Mouse (Mus musculus): ENCODE measurements around the gene Plin2. TPM values are rescaled to one million over a fixed set of nuclear protein-coding genes. Genes with fewer than 3 reads are reported as not detected.

Gene Plin2
- 10 to 100 TPM; 58.2 to 75.2 TPM for total RNA-seq (2021)
- long read RNA-seq, experiment 1, transcript Plin2-201 (8 exons, 1,888 nt) = major isoform, 23 of 75 reads
- long read RNA-seq, experiment 1, partial matches to known transcripts = 4 of 75 reads
- long read RNA-seq, experiment 1, other reads (novel, unspliced or antisense) = 47 of 75 reads
- long read RNA-seq, experiment 2, transcript Plin2-201 (8 exons, 1,888 nt) = major isoform, 36 of 102 reads
- long read RNA-seq, experiment 2, partial matches to known transcripts = 6 of 102 reads
- long read RNA-seq, experiment 2, other reads (novel, unspliced or antisense) = 60 of 102 reads

DNA sequence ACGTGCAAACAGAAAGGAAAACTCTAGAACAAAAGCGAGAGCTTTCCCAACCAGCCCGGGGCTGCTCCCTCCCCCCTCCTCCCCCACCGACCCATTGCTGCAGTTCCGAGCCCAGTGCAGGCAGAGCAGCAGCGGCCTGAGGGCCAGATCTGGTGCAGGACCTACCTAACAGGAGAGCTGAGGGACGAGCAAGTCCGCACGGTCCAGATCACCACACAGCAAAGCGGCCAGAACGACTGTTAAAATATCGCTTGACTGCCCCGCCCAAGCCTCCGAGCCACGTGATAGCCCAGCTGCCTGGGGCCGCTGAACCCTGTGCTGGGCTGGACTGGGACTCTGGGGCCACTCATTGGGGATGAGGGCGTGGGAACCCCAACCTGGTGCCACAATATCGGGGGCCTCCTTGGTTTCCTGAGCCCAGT lies at the start of gene Plin2:
Gene Plin2, minus strand, starts transcription at position 281 of the 422 bp plus-strand sequence.
- peak; percentile 77 for DNase-seq

DNA sequence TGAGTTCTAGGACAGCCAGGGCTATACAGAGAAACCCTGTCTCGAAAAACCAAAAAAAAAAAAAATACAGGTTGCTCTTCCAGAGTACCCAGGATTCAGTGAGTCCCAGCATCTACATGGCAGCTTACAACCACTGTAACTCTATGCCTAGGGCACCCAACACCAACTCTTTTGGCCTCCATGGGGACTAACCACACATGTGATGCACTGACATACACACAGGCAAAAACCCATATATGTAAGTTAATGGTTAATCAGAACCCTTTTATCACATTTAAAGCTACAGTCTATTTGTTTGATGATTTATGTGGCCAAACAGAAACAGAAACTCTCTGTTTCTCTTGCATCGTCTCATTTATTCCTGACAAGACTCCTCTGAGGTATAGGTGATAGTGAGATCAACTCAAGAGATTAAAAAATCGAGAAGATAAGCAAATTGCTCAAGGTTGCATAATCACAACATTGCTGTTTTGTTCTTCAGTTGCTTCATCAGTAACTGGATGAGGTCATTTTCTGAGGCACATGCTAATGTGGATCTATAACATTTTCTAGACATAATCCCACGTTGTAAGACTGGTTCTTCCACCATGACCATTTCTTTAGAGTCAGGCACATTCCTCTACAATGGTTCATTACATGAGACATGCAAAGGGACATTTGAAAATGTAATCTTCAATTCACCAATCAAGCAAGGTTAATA lies 49.2 kb upstream of the Plin2 start:
- DNase-seq = no peak

DNA sequence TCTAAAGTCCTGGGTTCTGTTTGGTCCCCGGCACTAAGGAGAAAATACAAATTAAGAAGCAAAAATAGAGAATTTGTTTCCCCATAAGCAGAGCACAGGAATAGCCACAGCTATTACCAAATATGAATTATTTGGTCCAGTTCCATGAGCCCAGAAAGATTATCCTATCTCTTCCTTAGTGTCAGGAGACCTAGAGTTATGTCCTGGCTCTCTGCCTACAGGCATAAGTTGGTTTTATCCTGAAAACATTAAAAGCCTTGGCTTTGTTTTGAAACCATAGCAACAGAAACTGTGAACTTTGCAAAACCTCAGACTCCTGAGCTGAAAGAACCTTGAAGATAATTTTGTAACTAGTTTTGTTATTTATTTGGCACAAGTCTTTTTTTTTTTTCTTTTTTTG lies 47.3 kb upstream of the Plin2 start:
- DNase-seq = no peak

DNA sequence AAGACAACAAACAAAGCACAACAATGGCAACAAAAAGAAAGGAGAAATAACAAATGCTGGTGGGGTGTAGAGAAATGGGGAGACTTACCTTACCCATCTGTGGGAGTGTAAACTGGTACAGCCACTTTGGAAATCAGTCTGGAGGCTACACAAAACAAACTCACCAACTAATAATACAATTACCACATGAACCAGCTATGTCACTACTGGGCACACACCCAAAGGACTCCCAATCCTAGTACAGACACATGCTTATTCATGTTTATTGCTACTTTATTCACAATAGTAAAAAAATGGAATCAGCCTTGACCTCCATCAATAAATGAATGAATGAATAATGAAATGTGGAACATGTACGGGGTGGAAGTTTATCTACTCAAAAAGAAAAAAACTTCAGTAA lies 45.5 kb upstream of the Plin2 start:
- DNase-seq = no peak

DNA sequence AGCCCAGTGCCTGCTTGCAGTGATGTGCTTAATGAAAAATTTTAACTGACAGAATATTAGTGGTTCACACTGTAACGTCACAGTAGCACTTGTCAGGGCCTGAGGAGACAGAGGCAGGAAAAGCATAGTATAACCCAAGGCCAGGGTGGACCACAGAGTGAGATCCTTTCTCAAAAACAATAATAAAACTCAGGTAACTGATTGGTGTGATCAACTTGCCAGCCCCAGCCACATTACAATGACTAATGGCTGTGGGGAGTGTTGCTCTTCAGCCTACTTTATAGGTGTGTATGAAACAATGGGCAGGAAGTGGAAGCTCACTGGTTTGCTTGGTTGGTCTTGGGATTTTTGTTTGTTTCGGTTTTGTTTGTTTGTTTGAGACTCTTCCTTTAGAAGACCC lies 43.7 kb upstream of the Plin2 start:
- no peak for DNase-seq

DNA sequence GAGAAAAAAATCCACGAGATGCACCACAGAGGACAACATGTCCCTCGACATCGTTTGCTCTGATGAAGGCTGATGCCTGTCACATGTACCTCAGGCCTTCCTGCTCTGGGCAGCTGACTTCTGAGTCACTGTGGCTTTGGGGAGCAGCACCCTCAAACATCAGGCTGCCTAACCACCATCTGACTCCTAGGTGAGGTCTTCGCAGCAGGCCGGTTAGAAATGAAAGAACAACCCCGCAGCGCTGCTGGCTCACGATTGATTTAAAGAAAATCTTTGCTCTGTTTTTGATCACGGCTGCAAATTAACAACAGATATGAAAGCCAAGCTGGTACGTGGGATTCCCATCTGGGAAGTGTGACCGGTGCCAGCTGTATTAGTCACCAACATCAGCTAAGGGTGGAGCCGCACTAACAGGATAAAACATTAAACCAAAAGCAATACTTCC lies 42.9 kb upstream of the Plin2 start:
- DNase-seq = peak; percentile 47

DNA sequence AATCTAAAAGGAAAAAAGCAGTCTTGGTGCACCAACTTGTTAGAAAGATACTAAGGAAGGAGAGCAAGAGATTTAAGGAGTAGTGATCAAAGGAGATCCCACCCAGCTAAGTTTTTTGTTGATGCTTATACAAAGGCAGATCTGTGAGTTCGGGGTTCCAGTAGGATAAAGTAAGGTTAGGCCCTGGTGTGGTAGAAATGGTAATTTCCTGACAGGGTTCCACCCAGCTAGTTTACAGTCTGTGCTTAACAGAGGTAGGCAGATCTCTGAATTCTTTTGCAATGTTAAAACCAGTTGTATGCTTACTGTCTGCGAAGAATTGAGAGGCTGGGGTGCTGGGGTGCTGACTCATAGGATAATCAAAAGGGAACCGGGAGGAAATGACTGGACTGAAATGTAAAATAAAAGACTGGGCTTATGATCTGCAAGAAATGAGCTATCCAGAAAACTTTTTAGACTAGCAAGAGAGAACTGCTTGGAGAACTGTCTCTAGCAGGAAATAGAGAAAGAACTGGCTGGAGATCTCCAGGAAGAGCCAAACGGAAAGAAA lies 40.9 kb upstream of the Plin2 start:
- no peak for DNase-seq

DNA sequence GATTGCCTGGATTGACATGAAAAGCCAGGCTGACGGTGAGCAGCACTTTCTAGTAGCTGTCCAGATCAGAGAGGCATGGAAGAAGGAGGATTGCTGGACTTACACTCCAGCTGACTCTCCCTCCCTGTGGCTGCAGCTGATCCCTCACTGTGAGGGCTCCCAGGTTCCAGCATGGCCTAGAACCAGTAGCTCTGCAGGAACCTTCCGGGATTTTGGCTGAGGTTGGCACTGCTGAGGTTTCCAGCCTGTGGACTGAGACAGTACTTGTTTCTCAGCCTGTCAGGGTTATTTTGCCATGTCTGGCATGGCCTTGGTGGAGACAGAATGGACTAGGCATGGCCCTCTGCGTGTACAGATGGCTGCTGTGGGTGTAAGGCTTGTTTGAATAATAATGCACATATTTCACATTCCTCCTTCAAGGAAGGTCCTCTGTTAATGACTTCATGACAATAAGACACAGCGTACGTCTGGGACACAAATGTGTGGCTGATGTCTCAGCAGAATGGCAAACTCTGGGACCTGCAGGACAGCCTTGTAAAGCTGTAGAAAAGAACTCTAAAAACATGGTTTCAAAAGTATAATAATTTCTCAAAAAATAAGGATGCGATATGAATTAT lies 40.3 kb upstream of the Plin2 start:
- no peak for DNase-seq

DNA sequence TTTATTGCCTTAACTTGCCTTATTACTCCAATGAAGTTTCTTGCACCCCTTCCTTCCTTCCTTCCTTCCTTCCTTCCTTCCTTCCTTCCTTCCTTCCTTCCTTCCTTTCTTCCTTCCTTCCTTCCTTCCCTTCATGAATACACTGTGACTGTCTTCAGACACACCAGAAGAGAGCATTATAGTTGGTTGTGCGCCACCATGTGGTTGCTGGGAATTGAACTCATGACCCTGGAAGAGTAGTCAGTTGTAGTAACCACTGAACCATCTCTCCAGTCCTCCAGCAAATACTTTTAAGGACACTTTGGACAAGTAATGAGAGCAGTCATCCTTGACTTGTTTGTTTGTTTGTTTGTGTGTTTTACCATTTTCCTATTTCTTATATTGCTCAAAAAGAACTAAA lies 38.9 kb upstream of the Plin2 start:
- DNase-seq = no peak

DNA sequence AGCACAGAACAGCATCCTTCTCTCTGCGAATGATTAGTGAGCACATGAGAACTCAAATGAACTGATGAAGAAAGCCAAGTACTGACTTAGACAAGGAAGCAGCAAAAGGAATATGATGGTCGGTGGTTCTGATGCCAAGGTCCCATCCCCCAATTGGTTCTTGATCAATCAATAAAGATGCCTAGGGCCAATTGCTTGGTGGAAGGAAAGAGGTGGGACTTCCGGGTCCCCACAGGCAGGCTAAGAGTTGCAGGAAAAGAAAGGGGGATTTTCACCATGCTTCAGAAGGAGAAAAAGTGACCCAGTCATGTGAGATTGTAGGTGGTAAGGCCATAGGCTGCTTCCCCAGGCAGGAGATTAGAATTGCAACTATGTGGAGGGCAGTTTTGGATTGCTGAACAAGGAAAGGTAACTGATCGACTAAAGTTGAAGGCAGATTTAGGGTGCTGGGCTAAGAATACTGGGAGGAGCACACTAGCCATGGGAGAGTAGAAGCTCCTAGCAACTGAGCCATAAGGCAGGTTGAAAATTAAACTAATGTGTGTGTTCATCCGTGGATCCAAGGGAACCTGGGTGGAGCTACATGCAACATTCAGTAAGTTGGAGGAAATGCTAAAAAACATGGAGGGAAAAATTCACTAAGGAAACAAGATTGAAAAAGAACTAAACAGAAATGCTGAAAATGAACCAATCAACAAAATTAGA lies 29.5 kb upstream of the Plin2 start:
- DNase-seq = no peak

DNA sequence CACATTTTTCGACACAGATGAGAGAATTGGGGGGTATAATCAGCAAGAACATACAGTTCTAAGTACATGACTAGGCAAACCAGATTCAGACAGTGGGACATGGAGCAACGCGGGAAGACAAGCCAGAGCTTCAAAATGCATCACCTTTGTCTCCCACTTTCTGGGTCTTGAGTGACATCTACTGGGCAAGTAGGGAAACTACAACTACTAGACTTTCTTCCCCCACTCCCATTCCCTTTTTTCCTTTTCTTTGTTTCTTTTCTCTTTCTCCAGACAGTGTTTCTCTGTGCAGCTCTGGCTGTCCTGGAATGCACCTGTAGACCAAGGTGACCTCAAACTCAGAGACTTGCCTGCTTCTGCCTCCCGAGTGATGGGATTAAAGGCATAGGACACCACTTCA lies 27.0 kb upstream of the Plin2 start:
- no peak for DNase-seq

DNA sequence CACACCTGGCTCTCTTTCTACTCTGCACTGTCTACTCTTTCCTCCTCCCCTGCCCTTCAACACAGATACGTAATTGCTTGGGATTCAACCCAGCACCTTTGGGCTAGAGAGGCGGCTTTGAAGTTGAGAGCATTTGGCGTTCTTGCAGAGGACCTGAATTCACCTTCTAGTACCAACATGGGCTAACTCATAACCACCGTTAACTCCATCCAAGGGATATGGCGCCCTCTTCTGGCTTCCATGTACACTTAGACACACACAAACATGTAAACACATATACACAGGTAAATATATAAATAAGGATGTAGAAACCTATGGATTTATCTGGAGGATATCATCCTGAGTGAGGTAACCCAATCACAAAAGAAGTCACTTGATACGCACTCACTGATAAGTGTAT lies 25.2 kb upstream of the Plin2 start:
- peak; percentile 42 for DNase-seq

DNA sequence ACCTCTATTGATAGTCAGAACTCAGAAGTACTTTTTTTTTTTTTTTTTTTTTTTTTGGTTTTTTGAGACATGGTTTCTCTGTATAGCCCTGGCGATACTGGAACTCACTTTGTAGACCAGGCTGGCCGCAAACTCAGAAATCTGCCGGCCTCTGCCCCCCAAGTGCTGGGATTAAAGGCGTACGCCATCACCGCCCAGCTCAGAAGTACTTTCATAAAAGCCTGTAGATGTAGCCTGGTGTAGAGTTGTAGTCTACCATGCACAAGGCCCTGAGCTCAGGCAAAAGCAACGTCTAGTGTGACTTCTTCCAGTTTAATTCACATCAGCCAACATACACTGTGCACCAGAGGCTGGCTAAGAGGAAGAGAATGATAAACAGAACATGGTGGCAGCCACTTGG lies 23.1 kb upstream of the Plin2 start:
- DNase-seq = no peak

DNA sequence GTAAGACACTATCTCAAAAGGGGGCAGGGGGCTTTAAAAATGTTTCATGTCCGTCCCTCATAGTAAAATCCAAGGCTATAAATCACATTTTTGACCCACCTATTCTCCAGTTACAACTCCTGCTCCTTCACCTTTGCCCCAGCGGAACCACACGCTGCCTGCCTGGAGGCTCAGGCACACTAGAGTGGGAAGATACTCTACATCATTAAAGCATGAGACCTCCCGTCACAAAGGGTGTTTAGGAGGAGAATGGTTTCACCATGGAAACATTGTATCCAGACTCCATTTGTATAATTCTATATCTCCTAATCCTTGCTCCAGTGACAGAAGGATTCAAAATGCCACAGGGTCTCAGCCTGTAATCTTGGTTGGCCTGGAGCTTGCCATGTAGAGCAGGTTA lies 21.4 kb upstream of the Plin2 start:
- no peak for DNase-seq

DNA sequence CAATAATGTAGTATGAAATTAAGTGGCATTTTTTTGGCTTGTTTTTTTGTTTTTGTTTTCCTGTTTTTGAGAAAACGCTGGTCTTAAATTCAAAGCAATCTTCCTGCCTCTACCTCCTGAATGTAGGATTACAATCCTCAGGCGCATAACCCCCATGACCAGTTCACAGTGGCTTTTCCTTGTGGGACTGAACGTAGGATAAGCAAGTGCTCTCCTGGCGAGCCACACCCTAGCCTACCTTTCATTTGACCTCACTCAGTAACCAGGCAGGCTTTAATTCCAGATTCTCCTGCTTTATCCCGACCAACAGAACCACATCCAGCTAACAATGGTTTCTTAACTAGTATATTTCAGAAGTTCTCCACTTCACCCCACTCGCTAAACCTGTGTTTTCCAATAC lies 20.9 kb upstream of the Plin2 start:
- DNase-seq = no peak

DNA sequence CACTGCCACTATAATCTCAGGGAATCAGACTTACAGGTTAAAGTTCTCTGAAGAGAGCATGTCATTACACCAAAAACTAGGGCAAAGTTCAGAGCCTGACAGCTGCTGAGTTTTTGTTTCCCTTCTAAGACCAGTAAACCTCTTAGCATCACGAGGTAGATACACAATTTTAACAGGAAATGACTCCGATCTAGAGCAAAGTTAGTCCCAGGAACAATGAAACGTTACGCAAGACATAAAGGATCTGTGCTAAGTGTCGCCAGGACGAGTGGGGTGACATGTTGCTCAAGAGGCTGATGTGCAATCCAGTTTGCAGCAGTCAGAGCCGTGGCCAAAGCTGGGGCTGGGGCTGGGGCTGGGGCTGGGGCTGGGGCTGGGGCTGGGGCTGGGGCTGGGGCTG lies 20.3 kb upstream of the Plin2 start:
- DNase-seq = no peak

DNA sequence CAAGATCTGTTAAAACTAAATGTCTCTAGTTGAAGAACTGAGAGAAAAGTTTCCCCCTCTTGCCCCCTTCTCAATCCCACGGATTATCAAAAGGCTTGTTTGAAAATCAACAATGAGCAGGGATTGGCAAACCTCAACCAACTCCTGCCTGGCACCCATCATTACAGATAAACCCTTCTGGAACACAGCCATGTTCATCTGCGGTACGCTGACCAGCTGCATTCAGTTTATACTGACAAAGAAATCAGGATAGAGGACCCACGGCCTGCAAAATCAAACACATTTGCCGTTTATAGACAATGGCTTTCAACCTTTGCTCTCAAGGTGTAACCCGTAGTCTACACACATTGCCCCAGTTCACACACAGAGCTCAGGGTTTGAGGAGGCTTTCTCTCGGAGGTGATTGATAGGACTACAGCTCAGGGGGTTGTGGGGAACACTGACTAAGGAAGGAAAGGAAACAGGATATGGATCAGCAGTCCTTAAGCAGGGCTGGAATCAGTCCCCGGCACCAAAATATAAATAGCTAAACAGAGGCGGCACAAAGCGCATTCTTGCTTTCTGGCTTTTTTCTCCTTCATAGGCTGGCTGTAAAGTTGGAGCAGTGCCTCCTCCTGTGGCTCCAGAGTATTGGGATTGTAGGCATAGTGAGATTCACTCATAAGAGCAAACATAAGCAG lies 19.3 kb upstream of the Plin2 start:
- DNase-seq = no peak

DNA sequence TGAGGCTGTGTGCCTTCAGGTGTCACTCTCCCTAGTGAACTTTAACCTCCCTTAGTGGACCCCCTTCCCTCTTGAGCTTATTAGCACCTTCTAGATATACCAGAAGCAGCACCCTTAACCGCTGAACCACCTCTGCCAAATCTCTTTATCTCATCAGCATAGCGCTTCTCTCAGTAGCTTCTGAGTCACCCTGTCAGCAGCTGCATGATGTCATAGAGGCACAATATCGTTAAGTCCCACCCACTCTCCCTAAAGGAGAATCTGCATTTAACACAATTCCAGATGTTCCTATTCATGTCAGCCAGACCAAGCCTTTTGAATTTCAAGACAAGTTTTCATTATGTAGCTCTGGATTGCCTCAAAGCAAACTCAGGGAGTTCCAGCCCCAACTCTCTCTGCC lies 16.7 kb upstream of the Plin2 start:
- no peak for DNase-seq

DNA sequence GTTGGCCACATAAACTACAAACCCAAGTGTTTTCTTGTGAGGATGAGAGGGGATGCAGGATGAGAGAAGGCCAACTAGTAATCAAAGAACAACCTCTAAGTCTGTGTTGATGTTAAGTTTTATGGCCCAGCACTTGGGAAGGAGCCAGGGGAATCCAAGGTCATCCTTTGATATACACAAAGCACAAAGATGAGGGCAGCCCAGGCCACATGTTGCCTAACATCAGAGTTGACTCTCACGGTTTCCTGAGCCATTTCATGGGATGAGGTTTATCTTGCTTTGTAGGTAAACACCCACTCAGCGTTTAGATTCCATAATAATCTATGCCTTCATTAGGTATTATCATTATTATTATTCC lies 16.1 kb upstream of the Plin2 start:
- no peak for DNase-seq

DNA sequence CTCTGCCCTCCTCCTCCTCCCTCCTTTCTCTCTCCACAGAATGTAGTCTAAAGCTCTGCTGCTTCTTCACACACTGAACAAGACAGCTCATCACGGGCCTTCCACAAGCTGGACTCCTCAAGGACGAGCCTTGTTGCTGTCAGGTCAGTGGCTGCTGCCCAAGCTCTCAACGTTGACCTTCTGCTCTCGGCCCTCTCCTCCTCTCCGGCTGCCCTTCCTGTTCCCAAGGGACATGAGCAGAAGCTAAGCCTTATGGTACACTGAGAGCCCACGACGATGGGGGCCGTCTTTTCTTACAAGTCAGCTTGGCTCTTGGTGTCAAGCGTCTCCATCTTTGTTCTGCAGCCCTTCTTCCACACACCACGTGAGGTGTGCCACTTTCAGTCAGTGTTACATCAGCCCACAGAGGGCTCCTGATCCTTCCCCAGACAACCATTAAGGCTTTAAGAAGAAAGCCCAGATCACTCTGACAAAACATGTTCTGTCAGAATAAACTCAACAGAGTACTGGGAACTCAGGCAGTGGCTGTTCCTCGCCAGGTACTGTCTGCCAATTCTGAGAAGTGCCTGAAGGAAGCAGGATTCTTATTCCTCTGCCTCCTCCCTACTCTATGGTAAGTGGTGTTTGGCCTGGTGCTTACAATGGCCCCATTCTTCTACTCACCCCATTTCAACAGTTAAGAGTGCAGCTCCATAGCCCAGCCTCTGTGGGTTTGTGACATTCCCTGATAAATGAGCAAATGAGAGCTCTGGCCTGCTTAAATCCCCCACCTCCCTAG lies 15.6 kb upstream of the Plin2 start:
- no peak for DNase-seq

DNA sequence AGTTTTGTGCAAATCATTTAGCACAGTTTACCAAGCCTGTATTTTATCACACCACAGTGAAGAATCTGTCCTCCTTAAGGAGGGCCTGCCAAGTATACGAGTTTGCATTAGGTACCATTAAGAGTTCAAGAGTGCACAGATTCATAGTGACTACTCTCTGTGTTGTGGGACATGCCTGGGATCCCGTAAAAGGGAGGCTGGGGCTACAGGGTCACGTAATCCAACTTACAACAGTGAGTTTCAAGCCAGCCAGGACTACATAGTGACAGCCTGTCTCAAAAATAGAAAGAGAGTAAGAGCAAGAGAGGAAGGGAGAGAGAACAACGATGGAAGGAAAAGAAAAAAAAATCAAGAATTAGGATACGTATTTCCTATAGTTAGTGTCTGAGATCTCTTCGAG lies 14.9 kb upstream of the Plin2 start:
- no peak for DNase-seq
